Mouse (Mus musculus) Patski (cell line): ENCODE data around the gene Cyp11a1. TPM values are rescaled to one million over a fixed set of nuclear protein-coding genes. Genes with fewer than 3 reads are reported as not detected.
A peak's percentile ranks its signal among the peaks of the same experiment; 100 is the strongest.

ENCODE experiments used
- ATAC-seq: fragments of 100-300 bp; one replicate; pipeline ENCODE4 v1.8.0; 2021
- CTCF ChIA-PET: fragments of 350-600 bp; sonication (Branson Sonifier 250); formaldehyde crosslinking; loops from one replicate; lab custom pipeline; 2022; ENCODE audit warnings: inconsistent platforms; lab: Charles Lee
- POLR2A ChIA-PET: fragments of 350-600 bp; sonication (Branson Sonifier 250); formaldehyde crosslinking; loops from one replicate; lab custom pipeline; 2022; ENCODE audit warnings: antibody characterized with exemption, inconsistent platforms; lab: Charles Lee
- DNase-seq: peaks from one replicate; pipeline ENCODE4 v3.0.0-alpha.2; 2011; ENCODE audit warnings: low read depth, low spot score
- H3K27me3 ChIP-seq: fragments of 371-371 bp; one replicate; pipeline ENCODE4 v1.5.1; 2021
- CTCF ChIP-seq: fragments of 100-300 bp; IDR thresholded peaks from one replicate; pipeline ENCODE4 v1.5.1; 2021
- in situ Hi-C: fragments of 300-500 bp; cut with MboI; formaldehyde crosslinking; loops from 3 replicates; pipeline ENCODE4 v1.11.1; 2018; ENCODE audit warnings: low pct_unique_long_range_greater_than_20kb, mixed read lengths
- polyA plus RNA-seq: library from polyadenylated mRNA; unstranded; gene quantifications from one replicate; pipeline ENCODE4 v1.2.3, GENCODE M21; 2021

The Cyp11a1 gene
- polyA plus RNA-seq, 1 experiment from 2014 or later, result 0.13 TPM

DNA sequence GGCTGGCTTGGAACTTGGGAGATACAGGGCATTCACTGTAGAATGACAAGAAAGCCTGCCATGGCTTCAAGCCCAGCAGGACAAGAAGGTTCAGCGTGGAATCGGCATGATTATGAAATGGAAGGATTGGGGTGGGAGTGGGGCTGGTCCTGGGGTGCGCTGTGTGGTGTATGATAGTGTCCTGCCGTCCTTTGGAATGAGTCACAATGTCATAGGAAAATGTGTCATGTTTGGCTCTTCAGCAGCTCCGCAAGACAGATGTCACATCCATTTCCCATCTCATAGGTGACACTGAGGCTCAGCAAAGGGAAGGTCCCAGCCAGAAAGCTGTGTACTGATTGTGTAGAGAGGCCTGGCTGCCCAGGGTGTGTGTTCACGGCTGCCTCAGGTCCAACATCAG, 9.6 kb downstream of the Cyp11a1 start:
- H3K27me3 ChIP-seq, result peaks cover 2% of the 10 kb centered on the region
- POLR2A ChIA-PET, result interaction anchor here (1.0 kb wide), 1 partner anchor 10 kb away, joined by 3 read pairs; the partner anchor contains the start of gene Cyp11a1
- no peak for ATAC-seq
- in situ Hi-C loops, result no loop called here
- no peak for TF ChIP-seq CTCF
- CTCF ChIA-PET, result no interaction called here
- no peak for DNase-seq

DNA sequence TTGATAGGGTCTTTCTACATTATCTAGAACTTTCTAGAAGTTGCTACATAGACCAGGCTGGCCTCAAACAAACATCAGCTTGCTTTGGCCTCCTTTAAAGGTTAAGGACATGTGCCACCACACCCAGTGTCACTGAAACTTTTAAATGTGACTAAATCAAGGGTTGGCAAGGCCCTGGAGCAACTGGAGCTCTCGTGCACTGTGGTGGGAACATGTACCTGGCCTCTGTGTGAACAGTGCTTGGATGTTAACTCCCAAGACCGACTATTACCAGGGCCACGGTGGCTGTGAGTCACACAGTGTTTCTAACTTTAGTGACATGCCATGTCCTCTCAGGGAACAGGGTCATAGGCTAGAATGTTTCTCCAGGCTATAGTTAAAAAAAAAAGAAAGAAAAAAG, 10.8 kb downstream of the Cyp11a1 start:
- no peak for ATAC-seq
- DNase-seq, result no peak
- CTCF ChIA-PET, result no interaction called here
- TF ChIP-seq CTCF, result no peak
- peaks cover 2% of the 10 kb centered on the region for H3K27me3 ChIP-seq
- POLR2A ChIA-PET, result no interaction called here
- in situ Hi-C loops, result no loop called here

DNA sequence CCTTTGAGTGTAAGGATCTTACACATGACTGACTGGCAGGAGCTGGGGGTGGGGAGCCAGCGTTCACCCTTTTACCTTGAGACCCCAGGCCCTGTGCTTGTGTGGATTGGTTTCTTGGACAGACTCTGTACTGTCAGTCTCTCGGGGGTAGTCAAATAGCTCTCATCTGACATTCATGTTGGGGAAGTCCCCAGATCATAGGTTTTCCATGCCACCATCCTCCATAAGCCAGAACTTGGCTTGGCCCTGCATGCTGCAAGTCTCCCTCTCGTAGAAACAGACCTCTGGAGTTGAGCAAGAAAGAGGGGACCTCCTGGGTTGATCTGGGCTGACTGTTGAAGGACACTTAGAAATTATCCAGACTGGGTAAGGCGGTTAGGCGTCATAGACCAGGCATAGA, 12.2 kb downstream of the Cyp11a1 start:
- no peak for ATAC-seq
- peaks cover 2% of the 10 kb centered on the region for H3K27me3 ChIP-seq
- CTCF ChIA-PET, result interaction anchor here (0.8 kb wide), 1 partner anchor 24 kb away, joined by 3 read pairs; no protein-coding TSS in a partner anchor
- no peak for TF ChIP-seq CTCF
- POLR2A ChIA-PET, result no interaction called here
- in situ Hi-C loops, result no loop called here
- DNase-seq, result no peak

GRCm38 (mm10) chr9:58025995-58026394, 19.8 kb downstream of the Cyp11a1 start:
- in situ Hi-C loops, result no loop called here
- ChIA-PET POLR2A (no interaction called here), CTCF (no interaction called here)
- H3K27me3 ChIP-seq, result no peaks in the 10 kb centered on the region
- DNase-seq (no peak), ATAC-seq (no peak)
- TF ChIP-seq CTCF, result no peak

DNA sequence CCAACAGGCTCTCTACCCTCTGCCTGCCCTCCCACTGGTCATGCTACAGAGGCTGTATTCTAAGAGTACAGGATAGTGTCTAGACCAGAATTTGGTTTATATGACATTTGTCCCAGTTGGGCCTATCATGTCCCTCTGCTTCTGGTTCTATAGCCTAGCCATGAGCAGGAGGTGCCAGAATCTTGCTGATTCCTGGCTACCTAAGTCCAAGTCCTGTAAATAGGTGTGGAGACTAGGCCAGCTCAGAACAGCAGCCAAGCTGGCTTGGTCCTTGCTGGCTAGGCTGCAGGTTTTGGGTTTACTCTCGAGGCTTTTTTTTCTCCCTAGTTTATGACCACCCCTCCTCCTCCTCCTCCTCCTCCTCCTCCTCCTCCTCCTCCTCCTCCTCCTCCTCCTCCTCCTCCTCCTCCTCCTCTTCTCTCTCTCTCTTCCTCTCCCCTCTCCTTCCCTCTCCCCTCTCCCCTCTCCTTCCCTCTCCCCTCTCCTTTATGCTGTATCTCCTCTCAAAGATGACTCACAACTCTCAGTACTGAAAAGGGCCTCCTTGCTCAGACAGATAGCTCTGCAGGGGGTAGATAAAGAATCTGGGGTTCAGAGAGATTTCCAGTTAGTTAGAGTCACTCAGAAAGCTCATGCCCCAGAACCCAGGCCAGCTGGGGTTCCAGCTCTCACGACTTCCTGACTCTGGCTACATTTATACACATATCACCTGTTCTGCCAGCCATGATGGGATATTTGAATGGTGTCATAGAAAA, 21.4 kb downstream of the Cyp11a1 start:
- no peak for DNase-seq
- in situ Hi-C loops, result no loop called here

GRCm38 (mm10) chr9:58028841-58029240, 22.6 kb downstream of the Cyp11a1 start:
- DNase-seq (no peak), ATAC-seq (no peak)
- no peaks in the 10 kb centered on the region for H3K27me3 ChIP-seq
- ChIA-PET CTCF (interaction anchor here (1.2 to 1.7 kb wide), 2 partner anchors 10 to 186 kb away, joined by 3 to 5 read pairs; no protein-coding TSS in a partner anchor), POLR2A (interaction anchor here (1.1 kb wide), 1 partner anchor 17 kb away, joined by 4 read pairs; no protein-coding TSS in a partner anchor)
- in situ Hi-C loops, result no loop called here
- no peak for TF ChIP-seq CTCF

More for the DNA sequence above, 21.4 kb downstream of the Cyp11a1 start:
- TF ChIP-seq CTCF, result no peak
- H3K27me3 ChIP-seq, result no peaks in the 10 kb centered on the region
- ATAC-seq, result peak; percentile 18
- POLR2A ChIA-PET, result interaction anchor here (1.1 kb wide), 1 partner anchor 16 kb away, joined by 4 read pairs; no protein-coding TSS in a partner anchor
- CTCF ChIA-PET, result interaction anchor here (1.2 to 1.7 kb wide), 4 partner anchors 11 to 188 kb away, joined by 3 to 5 read pairs (median 3); no protein-coding TSS in a partner anchor

DNA sequence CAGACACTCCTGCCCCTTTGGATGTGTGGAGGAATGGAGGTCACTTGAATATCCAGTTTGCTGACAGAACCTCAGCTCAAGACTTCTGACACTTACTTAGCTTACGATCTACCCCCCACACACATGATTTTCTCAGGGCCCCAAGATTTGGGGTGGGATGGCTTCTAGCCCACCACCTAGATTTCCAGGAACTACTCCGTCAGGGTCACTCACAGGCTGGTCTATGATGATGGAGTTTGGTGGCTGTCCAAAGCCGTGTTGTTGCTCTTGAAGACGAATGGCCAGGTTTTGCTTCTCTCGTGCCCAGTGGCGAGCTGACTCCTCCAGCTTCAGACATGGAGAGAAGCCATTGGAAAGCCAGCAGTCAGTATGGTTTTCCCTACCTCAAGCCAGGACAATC, 23.4 kb downstream of the Cyp11a1 start:
- POLR2A ChIA-PET, result no interaction called here
- no peaks in the 10 kb centered on the region for H3K27me3 ChIP-seq
- in situ Hi-C loops, result no loop called here
- ATAC-seq (no peak), DNase-seq (no peak)
- TF ChIP-seq CTCF, result no peak
- CTCF ChIA-PET, result no interaction called here

GRCm38 (mm10) chr9:58031895-58032294, 25.7 kb downstream of the Cyp11a1 start:
- DNase-seq (no peak), ATAC-seq (no peak)
- ChIA-PET POLR2A (no interaction called here), CTCF (interaction anchor here (1.1 kb wide), 1 partner anchor 18 kb away, joined by 4 read pairs; no protein-coding TSS in a partner anchor)
- TF ChIP-seq CTCF, result no peak
- H3K27me3 ChIP-seq, result no peaks in the 10 kb centered on the region
- in situ Hi-C loops, result no loop called here

- in situ Hi-C loops, result no loop called here
- no peak for TF ChIP-seq CTCF
- ATAC-seq (no peak), DNase-seq (no peak)
- ChIA-PET POLR2A (no interaction called here), CTCF (interaction anchor here (1.4 to 1.7 kb wide), 2 partner anchors 16 to 181 kb away, joined by 3 to 4 read pairs; no protein-coding TSS in a partner anchor)
- no peaks in the 10 kb centered on the region for H3K27me3 ChIP-seq
Measured at GRCm38 (mm10) chr9:58035519-58035918, 29.3 kb downstream of the Cyp11a1 start.

DNA sequence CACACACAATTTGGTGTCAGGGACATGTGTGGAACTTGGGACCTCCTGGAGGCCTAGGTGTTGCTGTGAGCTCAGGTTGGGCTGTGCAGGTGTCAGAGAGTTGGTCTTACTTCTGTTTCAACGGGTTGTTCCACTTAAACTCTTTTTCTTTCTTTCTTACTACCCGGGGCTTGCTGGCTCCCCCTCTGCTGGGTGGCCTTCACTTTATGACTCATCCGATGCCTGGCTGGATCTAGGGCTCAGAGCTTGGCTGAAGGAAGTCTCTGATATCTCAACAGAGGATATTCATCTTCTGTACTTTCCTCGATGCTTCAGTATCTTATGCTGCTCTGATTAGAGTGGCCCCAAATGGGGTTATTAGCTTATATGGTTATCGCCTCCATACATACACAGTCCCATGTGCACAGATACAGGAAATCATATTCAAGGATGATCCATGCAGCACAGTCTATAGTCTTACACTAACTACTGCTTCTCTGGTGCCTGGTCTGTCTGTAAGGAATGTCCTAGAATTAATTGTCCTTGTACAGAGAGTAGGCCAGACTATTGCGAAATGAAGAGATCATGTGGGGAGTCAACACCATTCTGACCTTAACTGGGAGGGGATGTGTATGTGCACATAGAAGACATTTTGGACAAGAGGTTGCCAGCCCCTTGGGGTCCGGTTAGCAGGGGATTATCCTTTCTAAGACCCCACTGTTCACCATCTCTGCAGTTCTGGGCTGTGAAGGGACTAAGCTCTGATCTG, 29.9 kb downstream of the Cyp11a1 start:
- peak; percentile 42 for ATAC-seq
- in situ Hi-C loops, result no loop called here
- ChIA-PET CTCF (interaction anchor here (0.8 to 1.7 kb wide), 3 partner anchors 16 to 180 kb away, joined by 3 to 4 read pairs (median 3); no protein-coding TSS in a partner anchor), POLR2A (no interaction called here)
- no peak for DNase-seq
- H3K27me3 ChIP-seq, result no peaks in the 10 kb centered on the region
- TF ChIP-seq CTCF, result no peak

- H3K27me3 ChIP-seq, result no peaks in the 10 kb centered on the region
- TF ChIP-seq CTCF, result no peak
- in situ Hi-C loops, result no loop called here
- DNase-seq (no peak), ATAC-seq (peak; percentile 3)
- POLR2A ChIA-PET, result no interaction called here
- CTCF ChIA-PET, result interaction anchor here (1.7 kb wide), 1 partner anchor 179 kb away, joined by 4 read pairs; no protein-coding TSS in a partner anchor
Measured at GRCm38 (mm10) chr9:58036961-58037360, 30.8 kb downstream of the Cyp11a1 start.
